Mouse (Mus musculus): ENCODE results near the gene Slc25a43. TPM values are rescaled to one million over a fixed set of nuclear protein-coding genes. Genes with fewer than 3 reads are reported as not detected.
"Not testable (repeated sequence)": the region's sequence is repeated elsewhere in the genome, so short reads cannot be mapped to it uniquely, and the experiment has no call there.

Gene Slc25a43
- total and polyA plus RNA-seq, 3 experiments: 1.2 to 1.7 (median 1.5) TPM

GRCm38 (mm10) chrX:36796163-36796581, 52.7 kb downstream of the Slc25a43 start:
- Histone ChIP-seq H3K4me2 (ENCODE audit: insufficient read depth, low read depth, poor library complexity, severe bottlenecking) (peak overlapping the region; percentile 32; the same call in 1 of the 2 replicates), H3K27me3 (replicated peaks) (no peaks in the 10 kb centered on the region), H3K36me3 (replicated peaks in 1 of 2; ENCODE audit: control insufficient read depth in 1 of 2, insufficient read depth in 1 of 2, low read length in 1 of 2) (peaks cover 15 to 18% of the 10 kb centered on the region in 2 experiments), H3K4me1 (ENCODE audit: control insufficient read depth in 1 of 2, insufficient read depth in 2 of 2) (peaks cover 0 to 8% of the 10 kb centered on the region in 2 experiments; a peak in 1 of 4 replicates), H3K4me3 (replicated peaks in 1 of 3; ENCODE audit: low read depth in 2 of 3, low read length in 2 of 3, poor library complexity in 1 of 3) (peak overlapping the region; percentile 74 to 81 (median 75)), H3K27ac (ENCODE audit: insufficient read depth, low read depth) (peak overlapping the region; percentile 78), H3K79me2 (replicated peaks; ENCODE audit: control insufficient read depth, extremely low read depth, insufficient read depth, poor library complexity, severe bottlenecking) (peaks cover 10% of the 10 kb centered on the region), H3K9ac (ENCODE audit: insufficient read depth, low read depth) (peak overlapping the region; percentile 83), H3K9me3 (replicated peaks; ENCODE audit: low read length) (no peaks in the 10 kb centered on the region)
- in situ Hi-C loops (cut with MboI; ENCODE audit: low pct_ligation_motif_present, low pct_unique_long_range_greater_than_20kb, low sequenced_read_pairs): loop anchor here (5.0 to 10.0 kb wide), 2 partner anchors 34 to 51 kb away; partner anchors contain the start of gene Slc25a43
- DNase-seq (ENCODE audit: extremely low read depth): peak; percentile 68
- dilution Hi-C loops (cut with MboI; ENCODE audit: extremely low pct_ligation_motif_present, extremely low pct_unique_long_range_greater_than_20kb, low sequenced_read_pairs): no loop called here
- TF ChIP-seq CTCF (conservative IDR thresholded peaks at IDR 0.05 in 1 of 2, IDR thresholded peaks at IDR 0.05 in 1 of 2; ENCODE audit: low read depth in 2 of 2, low read length in 2 of 2): peak in 1 of 2 experiments; percentile 69; a peak in 2 of 4 replicates
- no peak for TF ChIP-seq MEF2A (IDR thresholded peaks at IDR 0.05; ENCODE audit: borderline replicate concordance, low read depth, low read length)
- peak; percentile 81 for TF ChIP-seq MAX (IDR thresholded peaks at IDR 0.05; ENCODE audit: low read length)
- no peak for TF ChIP-seq ETS1 (conservative IDR thresholded peaks at IDR 0.05; ENCODE audit: low read depth, low read length)
- no peak for TF ChIP-seq GABPA (IDR thresholded peaks at IDR 0.05; ENCODE audit: insufficient replicate concordance, low read depth, low read length)
- no peak for TF ChIP-seq EP300 (IDR thresholded peaks at IDR 0.05; ENCODE audit: low read length)
- peak; percentile 72; the same call in 1 of the 2 replicates for TF ChIP-seq MXI1 (IDR thresholded peaks at IDR 0.05; ENCODE audit: low read depth, low read length)
- peak; percentile 73; the same call in 1 of the 2 replicates for TF ChIP-seq MAZ (IDR thresholded peaks at IDR 0.05; ENCODE audit: low read depth, low read length)
- TF ChIP-seq BHLHE40 (IDR thresholded peaks at IDR 0.05; ENCODE audit: low read depth, low read length): peak; percentile 75
- 0 out of 2 replicates have a peak, but pooled peaks have one; percentile 15 for TF ChIP-seq NELFE (IDR thresholded peaks at IDR 0.05; ENCODE audit: low read depth, low read length)
- TF ChIP-seq SIN3A (IDR thresholded peaks at IDR 0.05; ENCODE audit: low read length): no peak; the same call in none of the 2 replicates
- TF ChIP-seq RAD21 (IDR thresholded peaks at IDR 0.05; ENCODE audit: low read depth, low read length): no peak
- peak; percentile 36; the same call in 1 of the 2 replicates for TF ChIP-seq IRF4 (IDR thresholded peaks at IDR 0.05; ENCODE audit: low read depth, low read length)
- peak; percentile 42; the same call in 1 of the 2 replicates for TF ChIP-seq HCFC1 (IDR thresholded peaks at IDR 0.05; ENCODE audit: low read depth, low read length)
- TF ChIP-seq PAX5 (IDR thresholded peaks at IDR 0.05; ENCODE audit: low read length): no peak
- peak; percentile 7; the same call in 1 of the 2 replicates for TF ChIP-seq SMC3 (IDR thresholded peaks at IDR 0.05; ENCODE audit: low read depth, low read length)
- no peak for TF ChIP-seq JUN (IDR thresholded peaks at IDR 0.05; ENCODE audit: insufficient read depth, low read depth, low read length)
- peak; percentile 59 for TF ChIP-seq NRF1 (IDR thresholded peaks at IDR 0.05; ENCODE audit: low read depth, low read length)
- TF ChIP-seq ELF1 (IDR thresholded peaks at IDR 0.05; ENCODE audit: low read depth, low read length): peak; percentile 72
- peak; percentile 85 for TF ChIP-seq MYC (IDR thresholded peaks at IDR 0.05; ENCODE audit: low read depth, low read length)
- TF ChIP-seq MAFK (IDR thresholded peaks at IDR 0.05; ENCODE audit: insufficient replicate concordance, low read length): no peak
- no peak for TF ChIP-seq ZC3H11A (IDR thresholded peaks at IDR 0.05; ENCODE audit: low read depth, low read length)
- no peak for TF ChIP-seq KAT2A (IDR thresholded peaks at IDR 0.05; ENCODE audit: insufficient replicate concordance, low read length)
- no peak for TF ChIP-seq USF1 (IDR thresholded peaks at IDR 0.05; ENCODE audit: low read depth, low read length)
- no peak for TF ChIP-seq ZKSCAN1 (IDR thresholded peaks at IDR 0.05; ENCODE audit: borderline replicate concordance, low read depth, low read length)
- peak; percentile 72 for TF ChIP-seq CHD2 (IDR thresholded peaks at IDR 0.05; ENCODE audit: low read length)

- Histone ChIP-seq H3K4me2 (ENCODE audit: insufficient read depth, low read depth, poor library complexity, severe bottlenecking) (peak overlapping the region; percentile 32), H3K36me3 (replicated peaks in 1 of 2; ENCODE audit: control insufficient read depth in 1 of 2, insufficient read depth in 1 of 2, low read length in 1 of 2) (peaks cover 15 to 18% of the 10 kb centered on the region in 2 experiments), H3K9ac (ENCODE audit: insufficient read depth, low read depth) (peak overlapping the region; percentile 83), H3K4me3 (replicated peaks in 1 of 3; ENCODE audit: low read depth in 2 of 3, low read length in 2 of 3, poor library complexity in 1 of 3) (peak overlapping the region; percentile 73 to 81 (median 75))
- in situ Hi-C loops (cut with MboI; ENCODE audit: low pct_ligation_motif_present, low pct_unique_long_range_greater_than_20kb, low sequenced_read_pairs): loop anchor here (5.0 to 10.0 kb wide), 2 partner anchors 34 to 52 kb away; partner anchors contain the start of gene Slc25a43
- H3K27ac ChIP-seq (ENCODE audit: insufficient read depth, low read depth); H3K4me1 ChIP-seq (ENCODE audit: control insufficient read depth in 1 of 2, insufficient read depth in 2 of 2); H3K9me3 ChIP-seq (replicated peaks; ENCODE audit: low read length); DNase-seq (ENCODE audit: extremely low read depth); dilution Hi-C loops (cut with MboI; ENCODE audit: extremely low pct_ligation_motif_present, extremely low pct_unique_long_range_greater_than_20kb, low sequenced_read_pairs); H3K27me3 ChIP-seq (replicated peaks); H3K79me2 ChIP-seq (replicated peaks; ENCODE audit: control insufficient read depth, extremely low read depth, insufficient read depth, poor library complexity, severe bottlenecking): not testable (repeated sequence)
Observed at GRCm38 (mm10) chrX:36796734-36797133, 53.3 kb downstream of the Slc25a43 start.
